Mouse (Mus musculus): Measurements from ENCODE around the gene Lrig1. TPM values are rescaled to one million over a fixed set of nuclear protein-coding genes. Genes with fewer than 3 reads are reported as not detected.

Gene Lrig1
- total RNA-seq, 1 experiment, result 19.1 TPM

DNA sequence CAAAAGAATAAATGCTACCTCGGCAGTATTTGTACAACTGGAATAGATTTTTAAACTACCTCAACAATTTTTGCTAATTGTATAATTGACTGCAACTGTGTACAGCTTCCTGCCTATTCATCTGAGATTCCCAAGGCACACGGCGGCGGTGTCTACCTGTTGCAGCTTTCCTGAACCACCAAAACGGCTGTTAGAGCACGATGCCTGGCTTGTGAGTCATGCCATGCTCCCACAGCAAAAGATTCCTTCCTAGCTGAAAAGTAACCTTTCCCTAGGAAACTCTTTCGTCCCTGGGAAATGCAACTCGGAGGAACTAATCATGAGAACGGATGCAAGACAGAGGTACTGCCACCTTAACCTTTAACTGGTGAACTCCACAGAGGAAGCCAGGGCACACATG lies 6.9 kb downstream of the Lrig1 start:
- peaks cover 11 to 19% of the 10 kb centered on the region in 2 experiments for H3K4me1 ChIP-seq (ENCODE audit: control insufficient read depth in 2 of 2, insufficient read depth in 2 of 2, low read length in 2 of 2, poor library complexity in 1 of 2)
- H3K4me3 ChIP-seq (ENCODE audit: insufficient read depth in 1 of 2, low read depth in 1 of 2, low read length in 2 of 2, poor library complexity in 1 of 2, severe bottlenecking in 1 of 2), result no peak overlapping the region
- H3K27ac ChIP-seq (ENCODE audit: insufficient read depth, low read depth, low read length, poor library complexity, severe bottlenecking), result no peak overlapping the region

GRCm38 (mm10) chr6:94692003-94692402 lies 8.0 kb downstream of the Lrig1 start:
- TF ChIP-seq CHD2 (IDR thresholded peaks at IDR 0.05; ENCODE audit: low read depth, low read length) (no peak), MAFK (IDR thresholded peaks at IDR 0.05; ENCODE audit: insufficient read depth, low read depth, low read length) (no peak), ZNF384 (IDR thresholded peaks at IDR 0.05; ENCODE audit: low read depth, low read length) (no peak), ZC3H11A (IDR thresholded peaks at IDR 0.05; ENCODE audit: borderline replicate concordance, low read depth, low read length) (no peak), HCFC1 (IDR thresholded peaks at IDR 0.05; ENCODE audit: borderline replicate concordance, insufficient read depth, low read length) (no peak)
- Histone ChIP-seq H3K27ac (ENCODE audit: insufficient read depth, low read depth, low read length, poor library complexity, severe bottlenecking) (no peak overlapping the region), H3K4me1 (ENCODE audit: control insufficient read depth in 2 of 2, insufficient read depth in 2 of 2, low read length in 2 of 2, poor library complexity in 1 of 2) (peaks cover 11 to 19% of the 10 kb centered on the region in 2 experiments), H3K36me3 (ENCODE audit: control insufficient read depth, insufficient read depth, low read length, poor library complexity, severe bottlenecking) (no peaks in the 10 kb centered on the region), H3K4me3 (ENCODE audit: insufficient read depth in 1 of 2, low read depth in 1 of 2, low read length in 2 of 2, poor library complexity in 1 of 2, severe bottlenecking in 1 of 2) (no peak overlapping the region), H3K9ac (ENCODE audit: insufficient read depth, low read depth, low read length, poor library complexity, severe bottlenecking) (no peak overlapping the region), H3K9me3 (ENCODE audit: control insufficient read depth, insufficient read depth, low read depth, low read length) (no peaks in the 10 kb centered on the region)
- DNase-seq (ENCODE audit: low read depth, low spot score), result no peak
- in situ Hi-C loops (cut with MboI; ENCODE audit: low sequenced_read_pairs in 2 of 2, unreplicated experiment in 2 of 2), result no loop called here

More for the DNA sequence above, 6.9 kb downstream of the Lrig1 start:
- Histone ChIP-seq H3K9me3 (ENCODE audit: control insufficient read depth, insufficient read depth, low read depth, low read length) (no peaks in the 10 kb centered on the region), H3K9ac (ENCODE audit: insufficient read depth, low read depth, low read length, poor library complexity, severe bottlenecking) (no peak overlapping the region), H3K36me3 (ENCODE audit: control insufficient read depth, insufficient read depth, low read length, poor library complexity, severe bottlenecking) (no peaks in the 10 kb centered on the region)
- in situ Hi-C loops (cut with MboI; ENCODE audit: low sequenced_read_pairs in 2 of 2, unreplicated experiment in 2 of 2), result no loop called here
- DNase-seq (ENCODE audit: low read depth, low spot score), result no peak
- TF ChIP-seq CHD2 (IDR thresholded peaks at IDR 0.05; ENCODE audit: low read depth, low read length) (no peak), HCFC1 (IDR thresholded peaks at IDR 0.05; ENCODE audit: borderline replicate concordance, insufficient read depth, low read length) (no peak), ZNF384 (IDR thresholded peaks at IDR 0.05; ENCODE audit: low read depth, low read length) (no peak), MAFK (IDR thresholded peaks at IDR 0.05; ENCODE audit: insufficient read depth, low read depth, low read length) (no peak), ZC3H11A (IDR thresholded peaks at IDR 0.05; ENCODE audit: borderline replicate concordance, low read depth, low read length) (no peak)

- H3K4me1 ChIP-seq (ENCODE audit: control insufficient read depth in 2 of 2, insufficient read depth in 2 of 2, low read length in 2 of 2, poor library complexity in 1 of 2), result peaks cover 7 to 16% of the 10 kb centered on the region in 2 experiments
Observed at GRCm38 (mm10) chr6:94690247-94690646, 9.7 kb downstream of the Lrig1 start.

GRCm38 (mm10) chr6:94688722-94689121 lies 11.2 kb downstream of the Lrig1 start:
- peaks cover 4 to 20% of the 10 kb centered on the region in 2 experiments for H3K4me1 ChIP-seq (ENCODE audit: control insufficient read depth in 2 of 2, insufficient read depth in 2 of 2, low read length in 2 of 2, poor library complexity in 1 of 2)
- no peaks in the 10 kb centered on the region for H3K36me3 ChIP-seq (ENCODE audit: control insufficient read depth, insufficient read depth, low read length, poor library complexity, severe bottlenecking)
- no peaks in the 10 kb centered on the region for H3K9me3 ChIP-seq (ENCODE audit: control insufficient read depth, insufficient read depth, low read depth, low read length)
- DNase-seq (ENCODE audit: low read depth, low spot score), result no peak
- H3K27ac ChIP-seq (ENCODE audit: insufficient read depth, low read depth, low read length, poor library complexity, severe bottlenecking), result no peak overlapping the region
- no peak overlapping the region for H3K4me3 ChIP-seq (ENCODE audit: insufficient read depth in 1 of 2, low read depth in 1 of 2, low read length in 2 of 2, poor library complexity in 1 of 2, severe bottlenecking in 1 of 2)
- in situ Hi-C loops (cut with MboI; ENCODE audit: low sequenced_read_pairs in 2 of 2, unreplicated experiment in 2 of 2), result no loop called here
- TF ChIP-seq CHD2 (IDR thresholded peaks at IDR 0.05; ENCODE audit: low read depth, low read length), result no peak
- no peak for TF ChIP-seq ZNF384 (IDR thresholded peaks at IDR 0.05; ENCODE audit: low read depth, low read length)
- TF ChIP-seq MAFK (IDR thresholded peaks at IDR 0.05; ENCODE audit: insufficient read depth, low read depth, low read length), result no peak
- TF ChIP-seq HCFC1 (IDR thresholded peaks at IDR 0.05; ENCODE audit: borderline replicate concordance, insufficient read depth, low read length), result no peak
- TF ChIP-seq ZC3H11A (IDR thresholded peaks at IDR 0.05; ENCODE audit: borderline replicate concordance, low read depth, low read length), result no peak
- H3K9ac ChIP-seq (ENCODE audit: insufficient read depth, low read depth, low read length, poor library complexity, severe bottlenecking), result no peak overlapping the region

More at GRCm38 (mm10) chr6:94690247-94690646, 9.7 kb downstream of the Lrig1 start:
- in situ Hi-C loops (cut with MboI; ENCODE audit: low sequenced_read_pairs in 2 of 2, unreplicated experiment in 2 of 2), result no loop called here
- Histone ChIP-seq H3K4me3 (ENCODE audit: insufficient read depth in 1 of 2, low read depth in 1 of 2, low read length in 2 of 2, poor library complexity in 1 of 2, severe bottlenecking in 1 of 2) (no peak overlapping the region), H3K9ac (ENCODE audit: insufficient read depth, low read depth, low read length, poor library complexity, severe bottlenecking) (no peak overlapping the region), H3K27ac (ENCODE audit: insufficient read depth, low read depth, low read length, poor library complexity, severe bottlenecking) (no peak overlapping the region), H3K36me3 (ENCODE audit: control insufficient read depth, insufficient read depth, low read length, poor library complexity, severe bottlenecking) (no peaks in the 10 kb centered on the region), H3K9me3 (ENCODE audit: control insufficient read depth, insufficient read depth, low read depth, low read length) (no peaks in the 10 kb centered on the region)
- DNase-seq (ENCODE audit: low read depth, low spot score), result no peak
- TF ChIP-seq CHD2 (IDR thresholded peaks at IDR 0.05; ENCODE audit: low read depth, low read length) (no peak), MAFK (IDR thresholded peaks at IDR 0.05; ENCODE audit: insufficient read depth, low read depth, low read length) (no peak)

DNA sequence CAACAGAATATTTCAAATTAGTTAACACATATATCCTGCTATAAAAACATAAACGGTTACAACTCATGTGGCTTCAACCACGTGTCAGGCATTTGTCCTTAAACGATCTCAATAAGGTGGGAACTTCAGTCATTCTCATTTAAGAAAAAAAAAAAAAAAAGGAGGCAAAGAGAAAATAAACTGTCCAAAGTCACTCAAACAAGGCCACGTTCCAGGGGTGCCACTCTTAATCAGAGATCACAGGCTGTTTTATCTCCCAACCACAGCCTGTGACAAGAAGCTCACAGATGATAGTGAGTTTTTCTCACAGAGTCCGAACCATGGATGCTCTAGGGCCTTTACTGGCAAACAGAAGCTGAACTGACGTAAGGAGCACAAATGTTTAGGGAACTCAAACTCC lies 13.9 kb downstream of the Lrig1 start:
- no peak overlapping the region for H3K27ac ChIP-seq (ENCODE audit: insufficient read depth, low read depth, low read length, poor library complexity, severe bottlenecking)
- TF ChIP-seq CHD2 (IDR thresholded peaks at IDR 0.05; ENCODE audit: low read depth, low read length) (no peak), HCFC1 (IDR thresholded peaks at IDR 0.05; ENCODE audit: borderline replicate concordance, insufficient read depth, low read length) (no peak), ZNF384 (IDR thresholded peaks at IDR 0.05; ENCODE audit: low read depth, low read length) (no peak), MAFK (IDR thresholded peaks at IDR 0.05; ENCODE audit: insufficient read depth, low read depth, low read length) (no peak), ZC3H11A (IDR thresholded peaks at IDR 0.05; ENCODE audit: borderline replicate concordance, low read depth, low read length) (no peak)
- H3K9me3 ChIP-seq (ENCODE audit: control insufficient read depth, insufficient read depth, low read depth, low read length), result no peaks in the 10 kb centered on the region
- H3K4me1 ChIP-seq (ENCODE audit: control insufficient read depth in 2 of 2, insufficient read depth in 2 of 2, low read length in 2 of 2, poor library complexity in 1 of 2), result peaks cover 2 to 18% of the 10 kb centered on the region in 2 experiments; a peak in 2 of 4 replicates
- no peak overlapping the region for H3K4me3 ChIP-seq (ENCODE audit: insufficient read depth in 1 of 2, low read depth in 1 of 2, low read length in 2 of 2, poor library complexity in 1 of 2, severe bottlenecking in 1 of 2)
- no peak overlapping the region for H3K9ac ChIP-seq (ENCODE audit: insufficient read depth, low read depth, low read length, poor library complexity, severe bottlenecking)
- in situ Hi-C loops (cut with MboI; ENCODE audit: low sequenced_read_pairs in 2 of 2, unreplicated experiment in 2 of 2), result no loop called here
- no peak for DNase-seq (ENCODE audit: low read depth, low spot score)
- H3K36me3 ChIP-seq (ENCODE audit: control insufficient read depth, insufficient read depth, low read length, poor library complexity, severe bottlenecking), result no peaks in the 10 kb centered on the region

Measured in ES-E14 (cell line).